Comparison of ENCODE assay signal across 8 mouse cellular contexts in genomic region chr5:123229296-123229695, GRCm38 (mm10). TPM values are rescaled to one million over a fixed set of nuclear protein-coding genes. Genes with fewer than 3 reads are reported as not detected.
DNase-seq lines count a peak whose midpoint lies in the region; ATAC-seq and TF ChIP-seq lines count a peak whose summit lies in the region.

No protein-coding gene starts in this region.

- peak overlapping the region; percentile 81 for H3K4me3 ChIP-seq in lung, embryonic 14.5 days (ENCODE audit: low read depth, low read length)
- no peak overlapping the region for H3K4me3 ChIP-seq in lung, postnatal 0 days (ENCODE audit: low read depth, low read length)
- peak overlapping the region; percentile 86; the same call in 1 of the 2 replicates for H3K4me3 ChIP-seq in limb, embryonic 15.5 days
- no peak overlapping the region for H3K4me3 ChIP-seq in stomach, embryonic 15.5 days (replicated peaks)
- H3K4me3 ChIP-seq in thymus, adult 2 months (ENCODE audit: control insufficient read depth, insufficient read depth, low read length) = no peak overlapping the region

- no peaks in the 10 kb centered on the region for H3K27me3 ChIP-seq in lung, embryonic 14.5 days (ENCODE audit: insufficient read depth, low read length)
- no peaks in the 10 kb centered on the region for H3K27me3 ChIP-seq in lung, postnatal 0 days (replicated peaks; ENCODE audit: insufficient read depth, low read length)
- no peaks in the 10 kb centered on the region for H3K27me3 ChIP-seq in limb, embryonic 15.5 days
- no peaks in the 10 kb centered on the region for H3K27me3 ChIP-seq in stomach, embryonic 15.5 days (replicated peaks)
- no peaks in the 10 kb centered on the region for H3K27me3 ChIP-seq in thymus, adult 2 months (ENCODE audit: control insufficient read depth, insufficient read depth, low read length)

- ATAC-seq in lung, embryonic 14.5 days (ENCODE audit: insufficient read depth) = no peak
- ATAC-seq in lung, postnatal 0 days = no peak
- ATAC-seq in limb, embryonic 15.5 days (ENCODE audit: insufficient number of reproducible peaks, low FRiP score, low TSS enrichment, low read depth) = no peak
- no peak for ATAC-seq in stomach, embryonic 15.5 days (ENCODE audit: insufficient read depth, low FRiP score, low read depth)

- TF ChIP-seq CTCF in lung, embryonic 14.5 days (IDR thresholded peaks at IDR 0.05; ENCODE audit: low read depth) = no peak
- TF ChIP-seq CTCF in lung, postnatal 0 days (IDR thresholded peaks at IDR 0.05) = no peak
- TF ChIP-seq CTCF in thymus, adult 2 months (IDR thresholded peaks at IDR 0.05; ENCODE audit: borderline replicate concordance, control insufficient read depth, extremely low read depth, insufficient read depth, low read length, poor library complexity) = no peak

- TF ChIP-seq POLR2A in thymus, adult 2 months (IDR thresholded peaks at IDR 0.05; ENCODE audit: control insufficient read depth, extremely low read depth, insufficient read depth, low read length, poor library complexity) = no peak

- no peak for TF ChIP-seq EP300 in lung, postnatal 0 days (IDR thresholded peaks at IDR 0.05)

- DNase-seq in adrenal gland, postnatal 14 days = peak; percentile 39
- no peak for DNase-seq in adrenal gland, postnatal 25 days
- no peak for DNase-seq in lung, embryonic 14.5 days
- no peak for DNase-seq in lung, postnatal 0 days (ENCODE audit: low spot score)
- no peak for DNase-seq in thymus, adult 2 months
- DNase-seq in cerebellum, adult 9-10 months = no peak

- H3K9me3 ChIP-seq in lung, embryonic 14.5 days (ENCODE audit: low read depth, low read length) = no peaks in the 10 kb centered on the region
- H3K9me3 ChIP-seq in lung, postnatal 0 days (ENCODE audit: low read length) = no peaks in the 10 kb centered on the region
- no peaks in the 10 kb centered on the region for H3K9me3 ChIP-seq in limb, embryonic 15.5 days
- no peaks in the 10 kb centered on the region for H3K9me3 ChIP-seq in stomach, embryonic 15.5 days

- H3K27ac ChIP-seq in lung, embryonic 14.5 days (ENCODE audit: low read depth) = no peak overlapping the region
- H3K27ac ChIP-seq in lung, postnatal 0 days (ENCODE audit: low read length) = no peak overlapping the region
- no peak overlapping the region for H3K27ac ChIP-seq in limb, embryonic 15.5 days
- no peak overlapping the region for H3K27ac ChIP-seq in stomach, embryonic 15.5 days
- H3K27ac ChIP-seq in thymus, adult 2 months (ENCODE audit: control insufficient read depth, insufficient read depth, low read length) = no peak overlapping the region

- H3K4me2 ChIP-seq in lung, embryonic 14.5 days = peak overlapping the region; percentile 88
- H3K4me2 ChIP-seq in lung, postnatal 0 days (replicated peaks; ENCODE audit: low read depth, low read length) = no peak overlapping the region
- peak overlapping the region; percentile 71; the same call in 1 of the 2 replicates for H3K4me2 ChIP-seq in limb, embryonic 15.5 days
- peak overlapping the region; percentile 66; the same call in 1 of the 2 replicates for H3K4me2 ChIP-seq in stomach, embryonic 15.5 days

- 85% methylated on average over 6 of the region's 6 CpGs for WGBS in lung, embryonic 14.5 days
- 86% methylated on average over 6 of the region's 6 CpGs for WGBS in lung, postnatal 0 days
- 92% methylated on average over 6 of the region's 6 CpGs for WGBS in limb, embryonic 15.5 days
- WGBS in stomach, embryonic 15.5 days = 84% methylated on average over 6 of the region's 6 CpGs
- WGBS in thymus, adult 2 months = 96% methylated on average over 6 of the region's 6 CpGs

- H3K4me1 ChIP-seq in lung, embryonic 14.5 days (ENCODE audit: insufficient read depth) = peaks cover 4% of the 10 kb centered on the region; the same call in 1 of the 2 replicates
- peaks cover 4% of the 10 kb centered on the region for H3K4me1 ChIP-seq in lung, postnatal 0 days (ENCODE audit: insufficient read depth, low read depth, low read length)
- H3K4me1 ChIP-seq in limb, embryonic 15.5 days = peaks cover 6% of the 10 kb centered on the region
- H3K4me1 ChIP-seq in stomach, embryonic 15.5 days = peaks cover 4% of the 10 kb centered on the region
- 0 out of 2 replicates have a peak, but pooled peaks cover 6% of the 10 kb centered on the region for H3K4me1 ChIP-seq in thymus, adult 2 months (replicated peaks; ENCODE audit: control insufficient read depth, insufficient read depth, low read length)

- no peak overlapping the region; the same call in 1 of the 2 replicates for H3K9ac ChIP-seq in lung, embryonic 14.5 days
- H3K9ac ChIP-seq in lung, postnatal 0 days (replicated peaks; ENCODE audit: low read depth) = no peak overlapping the region
- H3K9ac ChIP-seq in limb, embryonic 15.5 days = no peak overlapping the region
- no peak overlapping the region for H3K9ac ChIP-seq in stomach, embryonic 15.5 days

- H3K36me3 ChIP-seq in lung, embryonic 14.5 days (ENCODE audit: insufficient read depth) = peaks cover 5% of the 10 kb centered on the region; the same call in 1 of the 2 replicates
- H3K36me3 ChIP-seq in lung, postnatal 0 days (ENCODE audit: insufficient read depth, low read length) = no peaks in the 10 kb centered on the region
- peaks cover 5% of the 10 kb centered on the region; the same call in 1 of the 2 replicates for H3K36me3 ChIP-seq in limb, embryonic 15.5 days
- H3K36me3 ChIP-seq in stomach, embryonic 15.5 days = no peaks in the 10 kb centered on the region
- H3K36me3 ChIP-seq in thymus, adult 2 months (ENCODE audit: control insufficient read depth, insufficient read depth, low read length) = no peaks in the 10 kb centered on the region

RNA-seq across cellular contexts. Expression of gene Wdr66, which starts 22.6 kb away (rescaled TPM):
- 0.74 and 0.86 TPM in 2 replicates for total RNA-seq in adrenal gland, postnatal 14 days (2021)
- total RNA-seq in adrenal gland, postnatal 25 days (2021) = 1.3 and 1.6 TPM in 2 replicates
- polyA plus RNA-seq in lung, embryonic 14.5 days (2014; fragmentation: Nextera tagmentation; extraction: Ambion mirVana) = 0.57 and 0.78 TPM in 2 replicates
- 1.9 and 2.5 TPM in 2 replicates for polyA plus RNA-seq in lung, postnatal 0 days (2015; fragmentation: Nextera tagmentation; extraction: Ambion mirVana)
- polyA plus RNA-seq in limb, embryonic 15.5 days (2015; fragmentation: Nextera tagmentation; extraction: Ambion mirVana) = 0.23 and 0.87 TPM in 2 replicates
- 0.86 and 0.92 TPM in 2 replicates for polyA plus RNA-seq in stomach, embryonic 15.5 days (2015; fragmentation: Nextera tagmentation; extraction: Ambion mirVana)
- polyA plus RNA-seq in thymus, adult 2 months (2012; rRNA removed) = 2.2 and 2.4 TPM in 2 replicates

RNA-seq across cellular contexts. Expression of gene Hpd, which starts 46.8 kb away (rescaled TPM):
- 9.9 and 203 TPM in 2 replicates for total RNA-seq in adrenal gland, postnatal 14 days (2021)
- total RNA-seq in adrenal gland, postnatal 25 days (2021) = 1.4 and 25.2 TPM in 2 replicates
- not detected in 2 replicates for polyA plus RNA-seq in lung, embryonic 14.5 days (2014; fragmentation: Nextera tagmentation; extraction: Ambion mirVana)
- polyA plus RNA-seq in lung, postnatal 0 days (2015; fragmentation: Nextera tagmentation; extraction: Ambion mirVana) = 0.19 TPM in 1 of 2 replicates, not detected in the other
- polyA plus RNA-seq in limb, embryonic 15.5 days (2015; fragmentation: Nextera tagmentation; extraction: Ambion mirVana) = not detected in 2 replicates
- polyA plus RNA-seq in stomach, embryonic 15.5 days (2015; fragmentation: Nextera tagmentation; extraction: Ambion mirVana) = 2.2 and 5.3 TPM in 2 replicates
- 1.5 and 6.0 TPM in 2 replicates for polyA plus RNA-seq in thymus, adult 2 months (2012; rRNA removed)

Comparison
In these comparisons a context has a peak if more than half of its experiments do, and no peak if none do; other contexts are left out.
1. H3K4me3 ChIP-seq: peak in lung, embryonic 14.5 days (single experiment) and limb, embryonic 15.5 days (single experiment); none in lung, postnatal 0 days (single experiment), stomach, embryonic 15.5 days (single experiment) and thymus, adult 2 months (single experiment).